Comparison of ENCODE assay signal across 23 mouse cellular contexts in genomic region chr14:29144184-29144583, GRCm38 (mm10).
DNase-seq lines count a peak whose midpoint lies in the region; ATAC-seq and TF ChIP-seq lines count a peak whose summit lies in the region.
"Had no signal": no experiment of that assay in that cellular context is flagged by ENCODE, and none has a peak within 500 bp of the region (broad histone marks: within the 10 kb centered on the region; RNA-seq: fewer than 3 reads in every experiment).

No protein-coding gene starts in this region.

- H3K27ac ChIP-seq in forebrain, embryonic 15.5 days (replicated peaks): 0 out of 2 replicates have a peak overlapping the region, but pooled peaks have one; percentile 2
- no peak overlapping the region for H3K27ac ChIP-seq in forebrain, embryonic 12.5 days
- 0 out of 2 replicates have a peak overlapping the region, but pooled peaks have one; percentile 28 for H3K27ac ChIP-seq in midbrain, embryonic 14.5 days (replicated peaks; ENCODE audit: low read depth, low read length)
- no peak overlapping the region for H3K27ac ChIP-seq in midbrain, postnatal 0 days (ENCODE audit: low read depth, low read length)
- no peak overlapping the region for H3K27ac ChIP-seq in forebrain, postnatal 0 days (ENCODE audit: low read depth, low read length)
- no peak overlapping the region for H3K27ac ChIP-seq in hindbrain, postnatal 0 days
- H3K27ac ChIP-seq: gastrocnemius, adult 2 months; heart, embryonic 10.5 days; heart, embryonic 13.5 days; hindbrain, embryonic 14.5 days had no signal

- H3K9me3 ChIP-seq in forebrain, embryonic 15.5 days: no peaks in the 10 kb centered on the region
- H3K9me3 ChIP-seq in forebrain, embryonic 12.5 days: no peaks in the 10 kb centered on the region
- no peaks in the 10 kb centered on the region for H3K9me3 ChIP-seq in midbrain, embryonic 14.5 days (ENCODE audit: control insufficient read depth, low read length)
- H3K9me3 ChIP-seq in midbrain, postnatal 0 days (ENCODE audit: low read length): no peaks in the 10 kb centered on the region
- no peaks in the 10 kb centered on the region for H3K9me3 ChIP-seq in forebrain, postnatal 0 days (ENCODE audit: low read length)
- no peaks in the 10 kb centered on the region for H3K9me3 ChIP-seq in hindbrain, postnatal 0 days (ENCODE audit: low read length)
- H3K9me3 ChIP-seq: heart, embryonic 10.5 days had no signal

- ATAC-seq in forebrain, embryonic 15.5 days (replicated peaks): peak; percentile 69
- ATAC-seq in forebrain, embryonic 12.5 days (ENCODE audit: low FRiP score): no peak
- ATAC-seq in midbrain, embryonic 14.5 days (ENCODE audit: low FRiP score, low TSS enrichment): no peak
- no peak for ATAC-seq in midbrain, postnatal 0 days (ENCODE audit: low FRiP score)
- peak; percentile 60; the same call in 1 of the 2 replicates for ATAC-seq in forebrain, postnatal 0 days
- ATAC-seq in hindbrain, postnatal 0 days: no peak
- ATAC-seq: CD4-positive, CD25-positive, alpha-beta regulatory T cell, adult 4 months; intestine, postnatal 0 days had no signal

- H3K4me2 ChIP-seq in forebrain, embryonic 15.5 days (replicated peaks): no peak overlapping the region
- H3K4me2 ChIP-seq in forebrain, embryonic 12.5 days: no peak overlapping the region
- no peak overlapping the region for H3K4me2 ChIP-seq in midbrain, embryonic 14.5 days (ENCODE audit: low read length)
- H3K4me2 ChIP-seq in midbrain, postnatal 0 days (ENCODE audit: low read depth, low read length, poor library complexity, severe bottlenecking): no peak overlapping the region
- H3K4me2 ChIP-seq in forebrain, postnatal 0 days (ENCODE audit: low read depth): no peak overlapping the region
- H3K4me2 ChIP-seq in hindbrain, postnatal 0 days (ENCODE audit: low read depth, low read length): no peak overlapping the region
- H3K4me2 ChIP-seq: heart, embryonic 13.5 days; hindbrain, embryonic 14.5 days had no signal

- 34% methylated on average over 2 of the region's 2 CpGs for WGBS in forebrain, embryonic 15.5 days
- WGBS in forebrain, embryonic 12.5 days: 52% methylated on average over 2 of the region's 2 CpGs
- 50% methylated on average over 2 of the region's 2 CpGs for WGBS in midbrain, embryonic 14.5 days
- WGBS in midbrain, postnatal 0 days: 34% methylated on average over 2 of the region's 2 CpGs
- 23% methylated on average over 2 of the region's 2 CpGs for WGBS in forebrain, postnatal 0 days
- WGBS in hindbrain, postnatal 0 days: 43% methylated on average over 2 of the region's 2 CpGs

- H3K4me1 ChIP-seq in forebrain, embryonic 15.5 days: peaks cover 7% of the 10 kb centered on the region; the same call in 1 of the 2 replicates
- no peaks in the 10 kb centered on the region for H3K4me1 ChIP-seq in forebrain, embryonic 12.5 days
- 0 out of 2 replicates have a peak, but pooled peaks cover 3% of the 10 kb centered on the region for H3K4me1 ChIP-seq in midbrain, embryonic 14.5 days (ENCODE audit: control insufficient read depth, insufficient read depth, low read length)
- H3K4me1 ChIP-seq in midbrain, postnatal 0 days (ENCODE audit: insufficient read depth, low read length): no peaks in the 10 kb centered on the region
- H3K4me1 ChIP-seq in forebrain, postnatal 0 days (ENCODE audit: insufficient read depth): no peaks in the 10 kb centered on the region
- no peaks in the 10 kb centered on the region for H3K4me1 ChIP-seq in hindbrain, postnatal 0 days (ENCODE audit: insufficient read depth, low read length)
- H3K4me1 ChIP-seq: heart, embryonic 10.5 days; heart, embryonic 13.5 days had no signal

- H3K36me3 ChIP-seq in forebrain, embryonic 15.5 days: no peaks in the 10 kb centered on the region
- H3K36me3 ChIP-seq in forebrain, embryonic 12.5 days (replicated peaks): no peaks in the 10 kb centered on the region
- H3K36me3 ChIP-seq in midbrain, embryonic 14.5 days (ENCODE audit: control insufficient read depth, insufficient read depth, low read length): no peaks in the 10 kb centered on the region
- no peaks in the 10 kb centered on the region for H3K36me3 ChIP-seq in midbrain, postnatal 0 days (ENCODE audit: insufficient read depth, low read length)
- no peaks in the 10 kb centered on the region for H3K36me3 ChIP-seq in forebrain, postnatal 0 days (ENCODE audit: insufficient read depth)
- no peaks in the 10 kb centered on the region for H3K36me3 ChIP-seq in hindbrain, postnatal 0 days (ENCODE audit: insufficient read depth, low read length)
- H3K36me3 ChIP-seq: heart, embryonic 10.5 days; heart, embryonic 13.5 days had no signal

- TF ChIP-seq CTCF in midbrain, postnatal 0 days (IDR thresholded peaks at IDR 0.05): no peak
- TF ChIP-seq CTCF in forebrain, postnatal 0 days (IDR thresholded peaks at IDR 0.05; ENCODE audit: low read depth): no peak
- TF ChIP-seq CTCF in hindbrain, postnatal 0 days (IDR thresholded peaks at IDR 0.05; ENCODE audit: low read depth): no peak

- H3K4me3 ChIP-seq in forebrain, embryonic 15.5 days: no peak overlapping the region
- no peak overlapping the region for H3K4me3 ChIP-seq in forebrain, embryonic 12.5 days (replicated peaks)
- no peak overlapping the region for H3K4me3 ChIP-seq in midbrain, embryonic 14.5 days (replicated peaks; ENCODE audit: low read depth, low read length)
- H3K4me3 ChIP-seq in midbrain, postnatal 0 days (ENCODE audit: low read depth, low read length): no peak overlapping the region
- H3K4me3 ChIP-seq in forebrain, postnatal 0 days (ENCODE audit: low read depth, low read length): no peak overlapping the region
- H3K4me3 ChIP-seq in hindbrain, postnatal 0 days (ENCODE audit: low read length): no peak overlapping the region
- H3K4me3 ChIP-seq: gastrocnemius, adult 2 months; heart, embryonic 10.5 days; heart, embryonic 13.5 days had no signal

- peak; percentile 44 for DNase-seq in midbrain, embryonic 14.5 days
- no peak for DNase-seq in midbrain, postnatal 0 days (ENCODE audit: low spot score)
- peak; percentile 26 for DNase-seq in brain, embryonic 18.5 days (ENCODE audit: low read depth, low spot score)
- DNase-seq in forebrain, postnatal 0 days: peak; percentile 34
- DNase-seq in hindbrain, postnatal 0 days (ENCODE audit: low spot score): no peak
- DNase-seq: adrenal gland, adult 2 months; adrenal gland, postnatal 14 days; cerebellum, adult 18-20 months; cerebellum, adult 9-10 months; cerebellum, postnatal 14 days; gastrocnemius, adult 2 months; gastrocnemius, postnatal 14 days; heart, adult 18-20 months; heart, postnatal 14 days; heart, postnatal 4 days; kidney, adult 2 months had no signal

- no peaks in the 10 kb centered on the region for H3K27me3 ChIP-seq in forebrain, embryonic 15.5 days
- no peaks in the 10 kb centered on the region for H3K27me3 ChIP-seq in forebrain, embryonic 12.5 days
- H3K27me3 ChIP-seq in midbrain, embryonic 14.5 days (ENCODE audit: control insufficient read depth, insufficient read depth, low read length): no peaks in the 10 kb centered on the region
- H3K27me3 ChIP-seq in midbrain, postnatal 0 days (ENCODE audit: insufficient read depth, low read length): no peaks in the 10 kb centered on the region
- H3K27me3 ChIP-seq in forebrain, postnatal 0 days (ENCODE audit: insufficient read depth, low read length): no peaks in the 10 kb centered on the region
- H3K27me3 ChIP-seq in hindbrain, postnatal 0 days (ENCODE audit: insufficient read depth, low read length): no peaks in the 10 kb centered on the region
- H3K27me3 ChIP-seq: heart, embryonic 13.5 days had no signal

- H3K9ac ChIP-seq in forebrain, embryonic 15.5 days (replicated peaks): no peak overlapping the region
- no peak overlapping the region for H3K9ac ChIP-seq in forebrain, embryonic 12.5 days
- no peak overlapping the region for H3K9ac ChIP-seq in midbrain, embryonic 14.5 days (replicated peaks; ENCODE audit: low read length)
- no peak overlapping the region for H3K9ac ChIP-seq in midbrain, postnatal 0 days (replicated peaks; ENCODE audit: low read length, poor library complexity, severe bottlenecking)
- H3K9ac ChIP-seq in forebrain, postnatal 0 days: no peak overlapping the region
- H3K9ac ChIP-seq in hindbrain, postnatal 0 days (replicated peaks; ENCODE audit: low read length): no peak overlapping the region
- H3K9ac ChIP-seq: heart, embryonic 13.5 days; hindbrain, embryonic 14.5 days had no signal

Comparison
In these comparisons a context has a peak if more than half of its experiments do, and no peak if none do; other contexts are left out.
1. ATAC-seq: peak in forebrain, embryonic 15.5 days (single experiment) and forebrain, postnatal 0 days (single experiment); none in forebrain, embryonic 12.5 days (single experiment), midbrain, embryonic 14.5 days (single experiment), midbrain, postnatal 0 days (single experiment) and hindbrain, postnatal 0 days (single experiment).
2. H3K27ac ChIP-seq: peak in forebrain, embryonic 15.5 days (single experiment) and midbrain, embryonic 14.5 days (single experiment); none in forebrain, embryonic 12.5 days (single experiment), midbrain, postnatal 0 days (single experiment), forebrain, postnatal 0 days (single experiment) and hindbrain, postnatal 0 days (single experiment).
3. DNase-seq: peak in midbrain, embryonic 14.5 days (single experiment), brain, embryonic 18.5 days (single experiment) and forebrain, postnatal 0 days (single experiment); none in midbrain, postnatal 0 days (single experiment) and hindbrain, postnatal 0 days (single experiment).